ENCODE assay signal across 8 mouse cellular contexts in the genomic region with DNA sequence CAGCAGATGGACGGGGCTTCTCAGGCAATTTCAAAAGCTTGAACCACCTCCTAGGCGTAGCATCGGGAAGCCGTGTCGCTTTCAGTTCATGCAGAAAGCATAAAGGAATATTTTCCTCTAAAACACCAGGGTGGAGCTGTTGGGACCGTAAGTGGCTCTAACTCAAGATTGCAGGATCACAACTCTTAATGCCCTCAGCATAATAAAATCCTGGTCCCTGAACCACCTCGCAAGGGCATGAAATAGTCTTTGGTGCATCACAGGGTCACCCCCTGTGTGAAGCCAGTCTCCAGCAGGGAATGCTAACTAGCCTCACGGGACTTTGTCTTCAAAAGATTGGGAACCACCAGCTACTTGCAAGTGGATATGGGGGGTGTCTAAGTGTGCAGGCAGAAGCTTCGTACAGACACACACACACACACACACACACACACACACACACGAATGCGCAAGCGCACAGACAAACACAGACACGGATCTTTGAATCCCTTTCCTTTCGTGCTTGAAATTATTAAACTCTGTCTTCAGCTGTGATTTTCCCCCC. TPM values are rescaled to one million over a fixed set of nuclear protein-coding genes. Genes with fewer than 3 reads are reported as not detected.
DNase-seq lines count a peak whose midpoint lies in the region; ATAC-seq and TF ChIP-seq lines count a peak whose summit lies in the region.

Alcam (minus strand) TSS at position 104 of the 544 bp plus-strand sequence.

- H3K4me1 ChIP-seq in heart, adult 2 months (ENCODE audit: control insufficient read depth, insufficient read depth, low read length), result no peaks in the 10 kb centered on the region
- peaks cover 16% of the 10 kb centered on the region; the same call in 1 of the 2 replicates for H3K4me1 ChIP-seq in kidney, embryonic 15.5 days
- H3K4me1 ChIP-seq in stomach, postnatal 0 days (replicated peaks; ENCODE audit: control insufficient read depth, insufficient read depth), result no peaks in the 10 kb centered on the region

- no peak for TF ChIP-seq CTCF in heart, adult 2 months (IDR thresholded peaks at IDR 0.05)
- peak; percentile 27 for TF ChIP-seq CTCF in stomach, postnatal 0 days (IDR thresholded peaks at IDR 0.05; ENCODE audit: low read depth)

- no peaks in the 10 kb centered on the region for H3K9me3 ChIP-seq in kidney, embryonic 15.5 days (replicated peaks)
- no peaks in the 10 kb centered on the region for H3K9me3 ChIP-seq in stomach, postnatal 0 days (ENCODE audit: control insufficient read depth, low read length)

- peak within 1 kb of the TSS; percentile 66 for H3K4me2 ChIP-seq in kidney, embryonic 15.5 days
- H3K4me2 ChIP-seq in stomach, postnatal 0 days (replicated peaks; ENCODE audit: low read depth), result peak within 1 kb of the TSS; percentile 80

- intact Hi-C loops in heart, adult 2 months (cut with DNase I), result loop anchor here (5.0 kb wide), 2 partner anchors 142 to 813 kb away; no protein-coding TSS in a partner anchor

- H3K36me3 ChIP-seq in heart, adult 2 months (ENCODE audit: control insufficient read depth, insufficient read depth, low read length), result no peaks in the 10 kb centered on the region
- no peaks in the 10 kb centered on the region for H3K36me3 ChIP-seq in kidney, embryonic 15.5 days
- H3K36me3 ChIP-seq in stomach, postnatal 0 days (ENCODE audit: control insufficient read depth, insufficient read depth, low read length), result no peaks in the 10 kb centered on the region

- no peak for TF ChIP-seq POLR2A in heart, adult 2 months (IDR thresholded peaks at IDR 0.05; ENCODE audit: insufficient read depth, low read depth, low read length)

- H3K9ac ChIP-seq in heart, adult 2 months (ENCODE audit: low read depth, low read length), result peak within 1 kb of the TSS; percentile 5; the same call in 1 of the 2 replicates
- peak within 1 kb of the TSS; percentile 12 for H3K9ac ChIP-seq in kidney, embryonic 15.5 days
- peak within 1 kb of the TSS; percentile 47 for H3K9ac ChIP-seq in stomach, postnatal 0 days (ENCODE audit: low read length)

- no peaks in the 10 kb centered on the region for H3K79me2 ChIP-seq in heart, adult 2 months (replicated peaks; ENCODE audit: control insufficient read depth, insufficient read depth, low read length)

- peak within 1 kb of the TSS; percentile 75 for H3K4me3 ChIP-seq in heart, adult 2 months
- peak within 1 kb of the TSS; percentile 74 for H3K4me3 ChIP-seq in kidney, embryonic 15.5 days (replicated peaks)
- peak within 1 kb of the TSS; percentile 72 for H3K4me3 ChIP-seq in stomach, postnatal 0 days (ENCODE audit: low read depth, low read length)

- H3K27ac ChIP-seq in heart, adult 2 months, result no peak within 1 kb of the TSS; the same call in 1 of the 2 replicates
- peak within 1 kb of the TSS; percentile 74 for H3K27ac ChIP-seq in kidney, embryonic 15.5 days
- peak within 1 kb of the TSS; percentile 81 for H3K27ac ChIP-seq in stomach, postnatal 0 days (replicated peaks)

- 2% methylated on average over 14 of the region's 14 CpGs for WGBS in heart, adult 2 months
- under 1% methylated on average over 14 of the region's 14 CpGs for WGBS in kidney, embryonic 15.5 days
- 2% methylated on average over 14 of the region's 14 CpGs for WGBS in stomach, postnatal 0 days

- TF ChIP-seq EP300 in heart, adult 2 months (IDR thresholded peaks at IDR 0.05; ENCODE audit: insufficient read depth, low read depth, low read length), result no peak
- TF ChIP-seq EP300 in stomach, postnatal 0 days (optimal IDR thresholded peaks at IDR 0.05), result no peak

- no peaks in the 10 kb centered on the region for H3K27me3 ChIP-seq in heart, adult 2 months (ENCODE audit: control insufficient read depth, insufficient read depth, low read length)
- no peaks in the 10 kb centered on the region for H3K27me3 ChIP-seq in kidney, embryonic 15.5 days
- no peaks in the 10 kb centered on the region for H3K27me3 ChIP-seq in stomach, postnatal 0 days (ENCODE audit: control insufficient read depth, insufficient read depth, low read length)

- DNase-seq in left cerebral cortex, adult 18-20 months (ENCODE audit: low spot score in 2 of 2), result peak; percentile 47 to 54
- no peak for DNase-seq in left cerebral cortex, adult 11 months (ENCODE audit: low spot score)
- peak; percentile 34 to 40 for DNase-seq in heart, adult 2 months
- peak; percentile 12 for DNase-seq in liver
- peak; percentile 44 for DNase-seq in stomach, postnatal 0 days (ENCODE audit: low spot score)

- ATAC-seq in common myeloid progenitor, adult 5-6 weeks (replicated peaks; ENCODE audit: low read depth, poor library complexity, severe bottlenecking), result no peak
- ATAC-seq in kidney, embryonic 15.5 days (replicated peaks; ENCODE audit: low FRiP score), result no peak
- ATAC-seq in monocyte, adult 5-6 weeks (replicated peaks; ENCODE audit: insufficient number of reproducible peaks, low FRiP score, low TSS enrichment, poor library complexity, severe bottlenecking), result no peak
- no peak for ATAC-seq in stomach, postnatal 0 days (ENCODE audit: low FRiP score, low TSS enrichment)

RNA-seq across cellular contexts. Expression of gene Alcam, which starts in this region (rescaled TPM):
- total RNA-seq in left cerebral cortex, adult 18-20 months (2021), result 100 to 1,000 TPM; 167 to 171 TPM
- total RNA-seq in common myeloid progenitor, adult 5-6 weeks (2017), result 14.7 and 16.9 TPM in 2 replicates
- 1 to 10 TPM; 2.4 to 3.5 TPM for total RNA-seq in heart, adult 2 months (2021)
- 1.4 and 1.5 TPM in 2 replicates for polyA plus RNA-seq in heart, adult 2 months (2012; rRNA removed)
- 55.8 and 57.9 TPM in 2 replicates for polyA plus RNA-seq in kidney, embryonic 15.5 days (2015; fragmentation: Nextera tagmentation; extraction: Ambion mirVana)
- total RNA-seq in monocyte, adult 5-6 weeks (2017), result 77.2 to 82.4 TPM (median 80.4 TPM) in 3 replicates
- polyA plus RNA-seq in stomach, postnatal 0 days (2015; fragmentation: Nextera tagmentation; extraction: Ambion mirVana), result 19.7 and 20.4 TPM in 2 replicates
